Mouse (Mus musculus) ES-E14 (cell line): ENCODE results near the gene Bicdl1. TPM values are rescaled to one million over a fixed set of nuclear protein-coding genes. Genes with fewer than 3 reads are reported as not detected.

ENCODE experiments used
- DNase-seq: peaks from one replicate; pipeline ENCODE4 v3.0.0-alpha.2; 2013; ENCODE audit warnings: low read depth, low spot score
- H3K27ac ChIP-seq: 2 replicates; pipeline ENCODE4 v1.5.1; 2012; ENCODE audit warnings: low read depth, mild to moderate bottlenecking, low read length, moderate library complexity, mixed read lengths; ENCODE audit not compliant: poor library complexity, insufficient read depth, severe bottlenecking
- H3K36me3 ChIP-seq: 2 replicates; pipeline ENCODE4 v1.6.1; 2012; ENCODE audit warnings: mild to moderate bottlenecking, low read length, moderate library complexity, mixed read lengths; ENCODE audit not compliant: control insufficient read depth, poor library complexity, insufficient read depth, severe bottlenecking
- H3K4me1 ChIP-seq, 2 experiments: fragments of 150-350 bp in 1 of 2; sonication (generic) in 1 of 2; 2 replicates each; pipeline ENCODE4 v1.6.1; 2012; ENCODE audit warnings: low read length in 2 of 2, mild to moderate bottlenecking in 1 of 2, mixed read lengths in 1 of 2; ENCODE audit not compliant: control insufficient read depth in 2 of 2, insufficient read depth in 2 of 2, poor library complexity in 1 of 2
- H3K4me3 ChIP-seq, 2 experiments: fragments of 150-350 bp in 1 of 2; sonication (generic) in 1 of 2; 2 replicates each; pipeline ENCODE4 v1.5.1; 2012; ENCODE audit warnings: low read length in 2 of 2, low read depth in 1 of 2, mild to moderate bottlenecking in 1 of 2, mixed read lengths in 1 of 2; ENCODE audit not compliant: insufficient read depth in 1 of 2, poor library complexity in 1 of 2, severe bottlenecking in 1 of 2
- H3K9ac ChIP-seq: 2 replicates; pipeline ENCODE4 v1.6.1; 2012; ENCODE audit warnings: low read depth, mild to moderate bottlenecking, low read length, mixed read lengths; ENCODE audit not compliant: poor library complexity, insufficient read depth, severe bottlenecking
- H3K9me3 ChIP-seq: fragments of 150-350 bp; sonication (generic); 2 replicates; pipeline ENCODE4 v1.6.1; 2012; ENCODE audit warnings: low read depth, mild to moderate bottlenecking, low read length; ENCODE audit not compliant: control insufficient read depth, insufficient read depth
- CHD2 ChIP-seq: IDR thresholded peaks from 2 replicates; pipeline ENCODE4 v1.6.1; 2014; ENCODE audit warnings: mild to moderate bottlenecking, low read depth, low read length, inconsistent platforms
- HCFC1 ChIP-seq: IDR thresholded peaks from 2 replicates; pipeline ENCODE4 v1.6.1; 2012; ENCODE audit warnings: low read length, inconsistent platforms, borderline replicate concordance; ENCODE audit not compliant: insufficient read depth
- MAFK ChIP-seq: IDR thresholded peaks from 2 replicates; pipeline ENCODE4 v1.6.1; 2014; ENCODE audit warnings: mild to moderate bottlenecking, low read depth, low read length, inconsistent platforms; ENCODE audit not compliant: insufficient read depth
- ZC3H11A ChIP-seq: IDR thresholded peaks from 2 replicates; pipeline ENCODE4 v1.6.1; 2012; ENCODE audit warnings: low read depth, mild to moderate bottlenecking, inconsistent platforms, low read length, borderline replicate concordance
- ZNF384 ChIP-seq: IDR thresholded peaks from 2 replicates; pipeline ENCODE4 v1.6.1; 2012; ENCODE audit warnings: low read depth, low read length, inconsistent platforms
- in situ Hi-C, 2 experiments: fragments of 600-800 bp; cut with MboI; formaldehyde crosslinking; loops; one replicate each; pipeline ENCODE4 v1.15.1; 2025; ENCODE audit warnings: low sequenced_read_pairs in 2 of 2, inconsistent platforms in 1 of 2; ENCODE audit not compliant: unreplicated experiment in 2 of 2
- total RNA-seq: library from RNA; depleted of rRNA; stranded (reverse); fragments of 300-350 nt; gene quantifications from 2 replicates; pipeline ENCODE4 v1.2.3, GENCODE M21; 2012

Bicdl1 gene
- total RNA-seq, 1 experiment, result 18.5 TPM

DNA sequence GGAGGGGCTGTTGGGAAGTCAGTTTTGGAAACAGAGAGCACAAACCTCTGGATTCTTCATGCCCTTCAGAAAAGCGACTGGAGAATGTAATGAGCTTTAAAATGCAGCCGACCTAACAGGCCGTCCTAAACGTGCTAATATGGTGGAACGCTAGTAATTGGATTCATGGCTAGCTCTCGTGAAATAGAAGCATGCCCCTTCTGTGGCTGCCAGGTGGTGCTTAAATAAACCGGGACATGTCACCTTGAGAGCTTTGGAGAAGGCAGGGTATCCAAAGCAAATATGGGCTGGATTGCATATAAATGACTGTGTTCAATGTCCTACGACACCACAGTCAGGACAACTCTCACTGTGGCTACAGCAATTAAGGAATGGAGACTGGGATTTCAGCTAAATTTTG lies 35.4 kb upstream of the Bicdl1 start:
- H3K36me3 ChIP-seq, result no peaks in the 10 kb centered on the region
- TF ChIP-seq CHD2 (no peak), MAFK (no peak), ZNF384 (no peak), HCFC1 (no peak)
- no peaks in the 10 kb centered on the region for H3K9me3 ChIP-seq
- H3K4me3 ChIP-seq, result no peak overlapping the region
- no peak overlapping the region for H3K9ac ChIP-seq
- in situ Hi-C loops, result no loop called here
- no peak for DNase-seq
- H3K27ac ChIP-seq, result no peak overlapping the region
- H3K4me1 ChIP-seq, result no peaks in the 10 kb centered on the region

DNA sequence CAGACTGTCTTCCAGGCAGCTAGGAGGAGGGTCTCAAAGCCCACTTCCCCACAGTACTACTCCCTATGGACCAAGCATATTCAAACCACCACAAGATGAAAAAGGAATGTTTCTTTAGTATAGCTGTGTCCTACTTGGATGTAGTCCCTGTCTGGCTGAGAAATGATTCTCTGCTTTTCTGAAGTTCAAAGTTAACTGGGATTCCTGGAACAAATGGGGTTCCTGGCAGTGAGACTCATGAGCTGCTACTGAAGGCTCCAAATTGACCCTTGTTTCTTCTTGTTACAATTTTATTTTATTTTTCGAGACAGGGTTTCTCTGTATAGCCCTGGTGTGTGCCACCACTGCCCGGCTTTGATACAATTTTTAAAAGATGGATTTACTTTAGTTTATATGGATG lies 32.6 kb upstream of the Bicdl1 start:
- no peaks in the 10 kb centered on the region for H3K9me3 ChIP-seq
- H3K4me1 ChIP-seq, result peaks cover 0 to 8% of the 10 kb centered on the region in 2 experiments; a peak in 2 of 4 replicates
- H3K4me3 ChIP-seq, result no peak overlapping the region
- no peak for TF ChIP-seq ZNF384
- in situ Hi-C loops, result no loop called here
- no peak for DNase-seq
- H3K27ac ChIP-seq, result no peak overlapping the region
- no peaks in the 10 kb centered on the region for H3K36me3 ChIP-seq
- H3K9ac ChIP-seq, result no peak overlapping the region

DNA sequence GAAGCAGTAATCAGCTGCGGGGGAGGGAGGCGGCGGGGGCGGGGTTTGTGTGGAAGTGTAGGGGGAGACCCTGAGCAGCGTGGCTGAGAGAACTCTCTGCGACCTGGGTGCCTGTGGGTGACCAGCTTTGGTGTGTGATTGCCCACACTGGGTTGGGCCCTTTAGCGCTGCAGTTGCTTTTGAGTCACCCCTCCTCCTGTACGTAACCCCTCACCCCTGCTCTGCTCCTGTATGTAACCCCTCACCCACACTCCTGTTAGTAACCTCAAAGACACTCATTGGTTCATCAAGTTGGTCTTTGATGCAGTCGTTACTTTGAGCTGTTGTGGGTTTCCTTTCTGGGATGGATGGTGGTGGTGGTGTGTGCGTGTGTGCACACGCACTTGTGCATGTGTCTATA lies 29.5 kb upstream of the Bicdl1 start:
- Histone ChIP-seq H3K4me1 (peaks cover 0 to 8% of the 10 kb centered on the region in 2 experiments; a peak in 2 of 4 replicates), H3K36me3 (no peaks in the 10 kb centered on the region), H3K4me3 (no peak overlapping the region), H3K27ac (no peak overlapping the region), H3K9me3 (no peaks in the 10 kb centered on the region), H3K9ac (no peak overlapping the region)
- TF ChIP-seq CHD2 (no peak), ZNF384 (no peak), HCFC1 (no peak), ZC3H11A (no peak), MAFK (no peak)
- in situ Hi-C loops, result no loop called here
- no peak for DNase-seq

DNA sequence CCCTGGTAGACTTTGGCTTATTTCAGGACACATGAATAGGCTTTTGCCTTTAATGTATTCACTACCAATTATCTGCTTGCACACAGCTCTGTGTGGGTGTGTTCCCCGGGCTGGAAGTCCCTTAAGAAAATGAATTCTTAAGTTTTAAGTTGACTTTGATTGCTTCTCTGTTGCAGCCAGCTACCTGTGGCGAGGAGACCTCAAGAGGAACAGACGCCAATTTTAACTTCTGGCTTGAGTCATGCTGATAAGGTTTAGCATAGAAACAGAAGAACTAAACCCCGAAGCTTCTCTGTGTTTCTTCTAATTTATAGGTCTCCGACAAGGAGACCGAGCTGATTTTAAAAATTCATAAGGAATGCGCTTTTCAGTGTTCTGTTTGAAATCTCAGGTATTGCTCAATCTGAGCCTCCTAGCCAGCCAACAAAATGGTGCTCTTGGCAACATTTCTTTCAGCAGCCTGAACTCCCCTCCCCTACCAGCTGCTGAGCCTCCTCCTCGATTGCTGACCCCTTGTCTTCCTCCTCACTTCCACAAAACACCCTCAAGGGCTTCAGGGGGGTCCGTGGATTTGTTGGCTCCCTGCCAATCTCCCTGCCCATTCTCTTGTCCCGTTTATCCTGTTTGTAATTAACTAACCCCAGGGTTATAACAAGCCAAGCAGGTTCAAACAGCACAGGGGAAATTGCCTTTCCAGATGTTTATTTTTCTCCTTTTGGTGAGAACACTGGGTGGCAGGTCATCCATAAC lies 27.2 kb upstream of the Bicdl1 start:
- DNase-seq, result no peak
- Histone ChIP-seq H3K36me3 (no peaks in the 10 kb centered on the region), H3K9ac (no peak overlapping the region), H3K4me3 (no peak overlapping the region), H3K4me1 (peaks cover 0 to 8% of the 10 kb centered on the region in 2 experiments; a peak in 2 of 4 replicates), H3K27ac (no peak overlapping the region), H3K9me3 (no peaks in the 10 kb centered on the region)
- in situ Hi-C loops, result no loop called here
- TF ChIP-seq HCFC1, result no peak
- TF ChIP-seq MAFK, result no peak
- no peak for TF ChIP-seq CHD2
- TF ChIP-seq ZNF384, result no peak
- TF ChIP-seq ZC3H11A, result no peak

DNA sequence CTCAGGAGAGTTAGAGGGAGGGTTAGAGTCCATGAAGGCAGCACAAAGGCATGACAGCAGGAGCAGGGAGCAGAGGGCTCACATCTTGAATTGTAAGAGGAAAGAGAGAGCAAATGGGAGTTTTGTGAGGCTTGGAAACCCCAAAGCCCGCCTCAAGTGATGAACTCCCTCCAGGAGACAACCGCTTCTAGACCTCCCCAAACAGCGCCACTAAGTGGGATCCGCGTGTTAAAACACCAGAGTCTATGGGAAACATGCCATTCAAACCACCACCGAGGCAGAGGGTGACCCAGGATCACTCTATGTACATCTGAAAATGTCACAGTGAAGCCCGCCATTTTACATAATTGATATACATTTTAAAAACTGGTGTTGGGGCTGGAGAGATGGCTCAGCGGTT lies 26.1 kb upstream of the Bicdl1 start:
- Histone ChIP-seq H3K9ac (no peak overlapping the region), H3K4me3 (no peak overlapping the region), H3K9me3 (no peaks in the 10 kb centered on the region), H3K4me1 (peaks cover 0 to 8% of the 10 kb centered on the region in 2 experiments; a peak in 2 of 4 replicates), H3K36me3 (no peaks in the 10 kb centered on the region), H3K27ac (no peak overlapping the region)
- in situ Hi-C loops, result no loop called here
- DNase-seq, result peak; percentile 15
- no peak for TF ChIP-seq ZC3H11A
- TF ChIP-seq CHD2, result no peak
- TF ChIP-seq MAFK, result no peak
- no peak for TF ChIP-seq ZNF384
- TF ChIP-seq HCFC1, result no peak
